Mouse (Mus musculus): Measurements from ENCODE around the gene Pdgfd. TPM values are rescaled to one million over a fixed set of nuclear protein-coding genes. Genes with fewer than 3 reads are reported as not detected.

Pdgfd gene
- not detected for total RNA-seq (2023)

GRCm38 (mm10) chr9:6168391-6169037, at the start of gene Pdgfd:
Pdgfd (plus strand) TSS chr9:6168584.

GRCm38 (mm10) chr9:6269796-6270280, 101.5 kb downstream of the Pdgfd start, which contains the start of gene Ddi1:
Ddi1 (minus strand) TSS chr9:6269846.

Other genes with a start within 250 kb of the Pdgfd start
- gene Ddi1, start 101.3 kb downstream of the Pdgfd start, total RNA-seq (2023) = not detected